Mouse (Mus musculus) left cerebral cortex, adult 8-10 months (tissue): ENCODE results near the gene Tra2a. TPM values are rescaled to one million over a fixed set of nuclear protein-coding genes. Genes with fewer than 3 reads are reported as not detected.
"Not testable (repeated sequence)": the region's sequence is repeated elsewhere in the genome, so short reads cannot be mapped to it uniquely, and the experiment has no call there.

Experiments
- DNase-seq, 2 experiments: peaks; one replicate each; pipeline ENCODE4 v3.0.0; 2022; ENCODE audit warnings: low spot score in 2 of 2
- total RNA-seq, 4 experiments: library from RNA; stranded (reverse); gene quantifications; 2 replicates each; pipeline ENCODE4 v1.2.4; 2022

The Tra2a gene
- total RNA-seq: 10 to 100 TPM; 45.2 to 57.3 (median 55.6) TPM

GRCm38 (mm10) chr6:49263847-49264243, at the start of gene Tra2a:
Gene Tra2a, minus strand, starts transcription at chr6:49264033.
- DNase-seq: peak; percentile 91 to 96

GRCm38 (mm10) chr6:49298286-49298685, 34.5 kb upstream of the Tra2a start:
- DNase-seq: no peak

GRCm38 (mm10) chr6:49282122-49282521, 18.3 kb upstream of the Tra2a start:
- DNase-seq: no peak

GRCm38 (mm10) chr6:49280942-49281341, 17.1 kb upstream of the Tra2a start:
- DNase-seq: no peak

DNA sequence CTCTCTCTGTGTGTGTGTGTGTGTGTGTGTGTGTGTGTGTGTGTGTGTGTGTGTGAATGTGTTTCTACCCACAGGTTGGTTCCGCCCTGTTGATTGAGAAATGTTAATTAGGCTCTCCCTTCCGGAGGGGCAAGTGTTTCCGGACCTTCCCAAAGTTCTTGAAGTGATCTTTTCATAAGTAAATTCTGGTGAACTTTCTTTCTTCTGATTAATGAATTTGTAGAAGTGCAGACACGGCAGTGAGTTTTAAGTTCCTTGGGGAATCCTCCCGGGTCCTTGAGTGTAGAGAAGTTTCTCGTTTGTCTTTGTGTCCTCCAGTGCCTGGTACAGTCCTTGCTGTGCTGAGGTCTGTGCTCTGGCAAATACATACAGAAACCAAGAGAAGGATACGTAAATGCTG, 11.5 kb upstream of the Tra2a start:
- DNase-seq: no peak

- no peak for DNase-seq
These were observed 10.7 kb upstream of the Tra2a start for GRCm38 (mm10) chr6:49274416-49275091.

- DNase-seq: no peak
These were observed 10.1 kb upstream of the Tra2a start for GRCm38 (mm10) chr6:49273934-49274333.

DNA sequence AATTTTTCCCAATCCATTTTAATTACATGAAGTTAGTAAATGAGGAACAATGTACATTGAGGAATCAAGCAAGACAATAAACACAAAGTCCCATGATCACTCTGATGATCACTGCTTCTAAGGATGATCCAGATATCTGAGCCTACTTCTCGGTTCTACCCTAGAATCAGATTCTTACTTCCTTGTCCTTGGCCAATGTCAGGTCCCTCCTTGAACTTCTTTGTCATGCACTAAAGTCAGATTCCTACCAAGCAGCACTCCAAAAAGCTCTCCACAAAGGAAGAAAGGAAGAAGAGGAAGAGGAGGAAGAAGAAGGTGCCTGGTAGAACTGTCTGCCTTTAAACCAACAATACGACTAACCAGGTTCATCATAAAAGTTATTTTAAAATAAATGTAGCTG, 9.0 kb upstream of the Tra2a start:
- DNase-seq: no peak

DNA sequence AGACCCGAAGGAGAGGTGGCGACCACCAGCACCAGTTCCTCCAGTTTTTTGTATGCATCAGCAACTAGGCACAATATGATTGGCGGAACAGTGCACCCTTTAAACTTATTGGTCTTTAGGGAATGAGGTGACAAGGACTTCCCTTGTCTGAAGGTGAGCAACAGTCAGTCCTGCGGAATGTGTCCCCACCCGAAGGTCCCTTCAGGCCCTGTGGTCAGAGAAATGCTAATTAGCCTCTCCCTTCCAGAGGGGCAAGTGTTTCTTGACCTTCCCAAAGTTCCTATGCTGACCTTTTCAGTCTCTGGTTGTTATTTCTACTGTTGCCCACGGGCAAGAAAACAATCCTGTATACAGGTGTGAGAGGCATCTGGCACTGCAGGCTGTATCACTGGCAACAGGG, 8.0 kb upstream of the Tra2a start:
- no peak for DNase-seq

DNA sequence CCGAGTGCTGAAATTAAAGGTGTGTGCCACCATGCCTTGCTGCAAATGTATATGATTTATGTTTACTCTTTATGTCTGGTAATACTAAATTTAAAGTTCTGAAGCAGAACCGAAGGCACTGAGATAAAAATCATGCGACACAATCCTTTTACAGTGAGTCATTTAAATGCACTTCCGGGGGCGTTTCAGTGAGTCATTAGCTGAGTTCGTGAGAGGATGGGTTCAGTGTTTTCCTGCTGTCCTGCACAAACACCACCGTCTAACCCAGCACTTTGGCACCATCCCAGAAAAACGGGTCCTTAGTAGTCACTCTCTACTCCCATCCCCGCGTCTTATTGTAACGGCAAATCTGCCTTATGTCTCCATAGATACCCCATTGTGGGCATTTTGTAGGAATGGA, 6.1 kb upstream of the Tra2a start:
- DNase-seq: peak in 1 of 2 experiments; percentile 14

DNA sequence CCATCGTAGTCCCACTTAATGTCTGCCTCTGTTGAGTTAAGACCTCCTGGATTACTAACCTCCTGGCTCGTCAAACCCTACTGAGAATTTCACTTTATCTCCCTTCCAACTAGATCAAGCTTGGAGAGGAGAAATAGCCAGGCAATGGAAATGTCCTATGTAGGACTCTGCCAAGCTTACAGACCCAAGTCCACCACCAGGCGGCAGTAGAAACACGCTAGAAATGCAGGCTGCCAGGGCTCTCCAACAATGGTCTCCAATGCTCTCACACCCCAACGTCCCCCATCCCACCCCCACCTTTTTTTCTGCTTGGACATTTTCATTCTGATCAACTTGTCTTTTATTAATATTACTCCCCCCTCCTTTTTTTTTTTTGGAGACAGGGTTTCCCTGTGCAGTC, 5.4 kb upstream of the Tra2a start:
- peak; percentile 20 to 43 for DNase-seq

- DNase-seq: no peak
These were observed 3.9 kb upstream of the Tra2a start for GRCm38 (mm10) chr6:49267686-49268085.

DNA sequence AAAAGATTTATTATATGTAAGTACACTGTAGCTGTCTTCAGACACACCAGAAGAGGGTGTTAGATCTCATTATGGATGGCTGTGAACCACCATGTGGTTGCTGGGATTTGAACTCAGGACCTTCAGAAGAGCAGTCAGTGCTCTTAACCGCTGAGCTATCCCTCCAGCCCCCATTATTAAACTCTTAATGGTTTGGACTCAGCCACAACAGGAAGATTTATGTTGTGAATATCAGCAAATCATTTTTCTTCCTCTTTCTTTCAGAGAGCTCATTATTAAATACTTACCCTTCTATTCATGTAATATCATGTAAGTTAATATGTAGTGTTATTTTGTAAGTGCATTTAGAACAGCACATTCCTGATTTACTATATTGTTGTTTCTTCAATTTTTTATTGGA, 1.4 kb upstream of the Tra2a start:
- not testable (repeated sequence) for DNase-seq

DNA sequence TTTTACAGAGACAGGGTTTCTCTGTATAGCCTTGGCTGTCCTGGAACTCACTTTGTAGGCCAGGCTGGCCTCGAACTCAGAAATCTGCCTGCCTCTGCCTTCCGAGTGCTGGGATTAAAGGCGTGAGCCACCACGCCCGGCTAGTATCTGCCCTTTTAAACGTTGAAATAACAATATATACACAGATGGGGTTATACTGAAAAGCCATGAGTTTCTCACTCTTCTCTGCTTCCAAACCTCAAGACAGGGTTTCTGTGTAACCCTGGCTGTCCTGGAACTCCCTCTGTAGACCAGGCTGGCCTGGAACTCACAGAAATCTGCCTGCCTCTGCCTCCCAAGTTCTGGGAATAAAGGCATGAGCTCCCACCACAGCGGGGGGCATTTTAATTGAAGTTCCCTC, 613 bp upstream of the Tra2a start:
- DNase-seq: not testable (repeated sequence)

DNA sequence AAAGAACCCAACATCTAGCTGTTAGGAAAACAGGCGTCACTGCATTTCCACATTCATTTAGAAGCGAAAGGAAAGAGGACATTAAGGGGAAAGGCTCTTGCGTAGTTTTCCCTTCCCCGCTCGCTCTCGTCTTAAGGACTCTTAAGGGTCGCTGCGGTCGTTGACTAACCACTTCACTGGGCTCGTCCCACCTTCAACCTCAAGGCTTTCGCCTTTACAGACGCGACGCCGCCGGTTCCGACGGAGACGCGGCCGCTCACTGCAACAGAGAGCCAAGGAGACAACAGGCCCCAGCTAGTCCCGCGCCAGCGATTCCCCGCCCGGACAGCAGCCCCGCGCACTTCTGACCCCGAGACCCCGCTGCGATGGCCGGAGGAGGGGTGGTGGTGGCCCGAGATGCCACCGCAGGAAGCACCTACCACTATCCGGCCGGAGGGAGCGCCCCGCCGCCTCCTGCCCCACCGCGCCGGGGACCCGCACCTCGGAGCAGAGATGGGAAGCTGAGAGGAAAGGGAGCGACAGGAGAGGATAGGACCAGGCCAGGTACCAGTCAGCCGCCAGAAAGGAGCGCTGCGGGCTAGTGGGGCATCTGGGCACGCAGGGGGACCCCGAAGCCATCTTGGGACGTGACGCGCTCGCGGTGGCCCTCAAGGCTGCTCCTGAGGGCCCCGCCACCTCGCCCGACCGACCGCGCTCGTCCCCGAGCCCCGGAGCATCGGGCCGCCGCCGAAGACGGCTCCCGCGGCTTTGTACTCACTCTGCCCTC, 569 bp downstream of the Tra2a start:
- peak in 1 of 2 experiments; percentile 15 for DNase-seq

- no peak for DNase-seq
These were observed 1.4 kb downstream of the Tra2a start for GRCm38 (mm10) chr6:49262421-49262820.

- DNase-seq: no peak
These were observed 4.1 kb downstream of the Tra2a start for GRCm38 (mm10) chr6:49259711-49260110.

DNA sequence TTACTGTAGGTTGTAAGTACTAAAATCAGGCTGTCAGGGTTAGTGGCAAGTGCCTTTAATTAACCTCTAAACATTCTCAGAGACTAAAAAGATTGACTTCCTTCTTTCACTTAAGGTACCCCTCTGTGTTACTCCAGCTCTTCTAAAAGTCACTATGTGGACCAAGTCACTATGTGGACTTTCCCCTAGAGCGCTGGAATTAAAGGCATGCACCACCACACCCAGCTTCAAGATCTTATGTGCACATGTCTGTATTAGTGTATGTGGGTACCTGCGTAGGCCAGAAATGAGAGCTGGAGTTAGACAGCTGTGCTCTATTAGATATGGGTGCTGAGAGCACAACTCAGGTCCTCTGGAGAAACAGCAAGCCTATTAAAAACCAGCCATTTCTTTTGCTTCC, 6.0 kb downstream of the Tra2a start:
- DNase-seq: no peak

GRCm38 (mm10) chr6:49252207-49252606, 11.6 kb downstream of the Tra2a start:
- no peak for DNase-seq

DNA sequence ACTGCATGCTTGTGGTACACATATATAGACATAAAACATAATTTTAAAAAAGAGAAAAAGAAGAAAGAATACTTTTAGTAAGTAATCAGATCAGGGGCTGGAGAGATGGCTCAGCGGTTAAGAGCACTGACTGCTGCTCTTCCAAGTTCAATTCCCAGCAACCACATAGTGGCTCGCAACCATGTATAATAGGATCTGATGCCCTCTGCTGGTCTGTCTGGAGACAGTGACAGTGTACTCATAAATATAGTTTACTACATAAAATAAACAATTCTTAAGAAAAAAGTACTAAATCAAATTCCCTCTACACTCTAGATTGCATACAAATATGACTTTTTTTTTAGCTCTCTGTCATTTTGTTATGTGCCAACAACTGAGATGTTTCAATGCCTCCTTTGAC, 12.6 kb downstream of the Tra2a start:
- no peak for DNase-seq

GRCm38 (mm10) chr6:49247246-49247645, 16.6 kb downstream of the Tra2a start:
- DNase-seq: no peak

- no peak for DNase-seq
These were observed 21.5 kb downstream of the Tra2a start for GRCm38 (mm10) chr6:49242331-49242730.

- DNase-seq: no peak
These were observed 22.3 kb downstream of the Tra2a start for GRCm38 (mm10) chr6:49241562-49241961.
